In genomic region chr7:73584009-73584995, GRCm38 (mm10) we compare ENCODE assay signal across 7 mouse cellular contexts. TPM values are rescaled to one million over a fixed set of nuclear protein-coding genes. Genes with fewer than 3 reads are reported as not detected.
DNase-seq lines count a peak whose midpoint lies in the region; ATAC-seq and TF ChIP-seq lines count a peak whose summit lies in the region.

No protein-coding gene starts in this region.

- TF ChIP-seq POLR2A in spleen, adult 2 months (IDR thresholded peaks at IDR 0.05; ENCODE audit: low read depth, low read length) = no peak

- H3K36me3 ChIP-seq in spleen, adult 2 months (ENCODE audit: control insufficient read depth, insufficient read depth, low read length) = no peaks in the 10 kb centered on the region
- no peaks in the 10 kb centered on the region for H3K36me3 ChIP-seq in heart, embryonic 12.5 days
- no peaks in the 10 kb centered on the region for H3K36me3 ChIP-seq in kidney, embryonic 16.5 days (ENCODE audit: insufficient read depth, low read length)

- H3K4me1 ChIP-seq in spleen, adult 2 months (ENCODE audit: control insufficient read depth, insufficient read depth, insufficient read length) = peaks cover 21% of the 10 kb centered on the region; the same call in 1 of the 2 replicates
- peaks cover 8% of the 10 kb centered on the region for H3K4me1 ChIP-seq in brown adipose tissue, adult 24 weeks (ENCODE audit: control insufficient read depth, insufficient read depth, insufficient read length, low read length)
- peaks cover 52% of the 10 kb centered on the region for H3K4me1 ChIP-seq in heart, embryonic 12.5 days (replicated peaks)
- H3K4me1 ChIP-seq in kidney, embryonic 16.5 days (ENCODE audit: insufficient read depth, low read length) = peaks cover 42% of the 10 kb centered on the region

- DNase-seq in spleen, adult 2 months (ENCODE audit: low read depth in 1 of 2, low spot score in 2 of 2) = peak; percentile 65 to 70
- DNase-seq in spleen, adult 12 weeks (ENCODE audit: low spot score) = no peak
- DNase-seq in lung, postnatal 10 days = peak; percentile 84
- peak; percentile 64 to 65 for DNase-seq in right cerebral cortex, postnatal 10 days (ENCODE audit: low spot score in 2 of 2)

- H3K9me3 ChIP-seq in heart, embryonic 12.5 days (replicated peaks) = no peaks in the 10 kb centered on the region
- no peaks in the 10 kb centered on the region for H3K9me3 ChIP-seq in kidney, embryonic 16.5 days (ENCODE audit: low read length)

- 13% methylated on average over 13 of the region's 13 CpGs for WGBS in spleen, adult 2 months
- WGBS in heart, embryonic 12.5 days = 22% methylated on average over 13 of the region's 13 CpGs
- WGBS in kidney, embryonic 16.5 days = 33% methylated on average over 13 of the region's 13 CpGs

- H3K27me3 ChIP-seq in spleen, adult 2 months (ENCODE audit: control insufficient read depth, insufficient read depth, low read length) = no peaks in the 10 kb centered on the region
- no peaks in the 10 kb centered on the region for H3K27me3 ChIP-seq in heart, embryonic 12.5 days (replicated peaks)
- no peaks in the 10 kb centered on the region for H3K27me3 ChIP-seq in kidney, embryonic 16.5 days (ENCODE audit: insufficient read depth, low read length)

- no peak overlapping the region for H3K4me3 ChIP-seq in spleen, adult 2 months (ENCODE audit: extremely low read depth, insufficient read depth, insufficient read length)
- no peak overlapping the region for H3K4me3 ChIP-seq in brown adipose tissue, adult 24 weeks (ENCODE audit: insufficient read depth, low read depth, low read length)
- H3K4me3 ChIP-seq in heart, embryonic 12.5 days = no peak overlapping the region
- no peak overlapping the region for H3K4me3 ChIP-seq in kidney, embryonic 16.5 days (ENCODE audit: low read length)

- peak; percentile 75 for ATAC-seq in heart, embryonic 12.5 days (ENCODE audit: insufficient number of reproducible peaks, low FRiP score)
- peak; percentile 68 for ATAC-seq in kidney, embryonic 16.5 days (ENCODE audit: low FRiP score, low TSS enrichment)

- H3K4me2 ChIP-seq in heart, embryonic 12.5 days = peak overlapping the region; percentile 43
- H3K4me2 ChIP-seq in kidney, embryonic 16.5 days (replicated peaks; ENCODE audit: low read depth, low read length) = peak overlapping the region; percentile 4

- TF ChIP-seq CTCF in spleen, adult 2 months (IDR thresholded peaks at IDR 0.05; ENCODE audit: extremely low read depth, insufficient read depth, insufficient read length, insufficient replicate concordance) = no peak

- H3K27ac ChIP-seq in spleen, adult 2 months (ENCODE audit: insufficient read depth, low read length) = peak overlapping the region; percentile 82
- peak overlapping the region; percentile 14 for H3K27ac ChIP-seq in brown adipose tissue, adult 24 weeks (replicated peaks; ENCODE audit: low read depth, low read length)
- peak overlapping the region; percentile 88 for H3K27ac ChIP-seq in heart, embryonic 12.5 days (ENCODE audit: poor library complexity, severe bottlenecking)
- peak overlapping the region; percentile 93 for H3K27ac ChIP-seq in kidney, embryonic 16.5 days (ENCODE audit: low read length)

- H3K9ac ChIP-seq in heart, embryonic 12.5 days = no peak overlapping the region
- H3K9ac ChIP-seq in kidney, embryonic 16.5 days (replicated peaks; ENCODE audit: low read length) = 0 out of 2 replicates have a peak overlapping the region, but pooled peaks have one; percentile 0

RNA-seq across cellular contexts. Expression of gene Chd2, which starts 42.7 kb away (rescaled TPM):
- polyA plus RNA-seq in spleen, adult 2 months (2012; rRNA removed) = 48.6 and 52.5 TPM in 2 replicates
- 22.6 and 29.2 TPM in 2 replicates for polyA plus RNA-seq in brown adipose tissue, adult 24 weeks (2012; ENCODE audit: insufficient read depth, insufficient read length, missing spikeins)
- polyA plus RNA-seq in heart, embryonic 12.5 days (2016; fragmentation: Nextera tagmentation; extraction: Ambion mirVana) = 48.5 and 50.4 TPM in 2 replicates
- polyA plus RNA-seq in kidney, embryonic 16.5 days (2015; fragmentation: Nextera tagmentation; extraction: Ambion mirVana) = 45.3 and 59.0 TPM in 2 replicates

Comparison
In these comparisons a context has a peak if more than half of its experiments do, and no peak if none do; other contexts are left out.
1. H3K27ac ChIP-seq: peak in every context shown above with its lines; median percentile 93 in kidney, embryonic 16.5 days; 88 in heart, embryonic 12.5 days; 82 in spleen, adult 2 months; 14 in brown adipose tissue, adult 24 weeks.